ENCODE assay signal across 8 mouse cellular contexts in genomic region chr10:128565206-128565787, GRCm38 (mm10). TPM values are rescaled to one million over a fixed set of nuclear protein-coding genes. Genes with fewer than 3 reads are reported as not detected.
DNase-seq lines count a peak whose midpoint lies in the region; ATAC-seq lines count a peak whose summit lies in the region.

No protein-coding gene starts in this region.

- intact Hi-C loops in heart, postnatal 25 days (cut with DNase I): loop anchor here (5.0 kb wide), 1 partner anchor 107 kb away; the partner anchor contains the start of gene Suox

- H3K27ac ChIP-seq in embryonic facial prominence, embryonic 10.5 days (replicated peaks): peak overlapping the region; percentile 91
- peak overlapping the region; percentile 89 for H3K27ac ChIP-seq in liver, embryonic 11.5 days (ENCODE audit: low read depth, low read length)

- peaks cover 49% of the 10 kb centered on the region for H3K36me3 ChIP-seq in embryonic facial prominence, embryonic 10.5 days (replicated peaks)
- peaks cover 25% of the 10 kb centered on the region for H3K36me3 ChIP-seq in liver, embryonic 11.5 days (ENCODE audit: control insufficient read depth, insufficient read depth, low read length)

- peaks cover 28% of the 10 kb centered on the region for H3K4me1 ChIP-seq in embryonic facial prominence, embryonic 10.5 days
- peaks cover 9% of the 10 kb centered on the region; the same call in 1 of the 2 replicates for H3K4me1 ChIP-seq in liver, embryonic 11.5 days (replicated peaks; ENCODE audit: control insufficient read depth, insufficient read depth, low read length)

- H3K4me2 ChIP-seq in liver, embryonic 11.5 days: peak overlapping the region; percentile 76

- H3K27me3 ChIP-seq in embryonic facial prominence, embryonic 10.5 days (replicated peaks; ENCODE audit: low read depth, poor library complexity, severe bottlenecking): no peaks in the 10 kb centered on the region
- no peaks in the 10 kb centered on the region for H3K27me3 ChIP-seq in liver, embryonic 11.5 days (replicated peaks; ENCODE audit: control insufficient read depth, insufficient read depth, low read length)

- peak; percentile 28 for ATAC-seq in liver, embryonic 11.5 days (replicated peaks; ENCODE audit: low FRiP score)
- 0 out of 2 replicates have a peak, but pooled peaks have one; percentile 12 for ATAC-seq in monocyte, adult 5-6 weeks (replicated peaks; ENCODE audit: insufficient number of reproducible peaks, low FRiP score, low TSS enrichment, poor library complexity, severe bottlenecking)

- DNase-seq in adrenal gland, adult 2 months: peak; percentile 62
- no peak for DNase-seq in adrenal gland, adult 8-10 months
- peak; percentile 32 to 47 for DNase-seq in B cell, adult 2 months
- DNase-seq in embryonic facial prominence, embryonic 10.5 days (ENCODE audit: low spot score): no peak
- DNase-seq in heart, postnatal 25 days (ENCODE audit: low spot score): peak; percentile 23
- DNase-seq in liver, embryonic 11.5 days (ENCODE audit: low spot score): peak; percentile 74
- no peak for DNase-seq in urinary bladder, postnatal 10 days (ENCODE audit: low spot score)

- H3K9ac ChIP-seq in liver, embryonic 11.5 days (ENCODE audit: low read depth, low read length): peak overlapping the region; percentile 97

- no peaks in the 10 kb centered on the region for H3K9me3 ChIP-seq in embryonic facial prominence, embryonic 10.5 days
- no peaks in the 10 kb centered on the region for H3K9me3 ChIP-seq in liver, embryonic 11.5 days (ENCODE audit: control insufficient read depth, low read length)

- WGBS in embryonic facial prominence, embryonic 10.5 days: under 1% methylated on average over 46 of the region's 46 CpGs
- WGBS in liver, embryonic 11.5 days: 1% methylated on average over 46 of the region's 46 CpGs

- peak overlapping the region; percentile 93 for H3K4me3 ChIP-seq in embryonic facial prominence, embryonic 10.5 days
- H3K4me3 ChIP-seq in liver, embryonic 11.5 days (ENCODE audit: low read depth, low read length): peak overlapping the region; percentile 91

RNA-seq across cellular contexts. Expression of gene Pa2g4, which starts 0.5 kb away (rescaled TPM):
- 10 to 100 TPM; 79.7 to 88.2 TPM for total RNA-seq in adrenal gland, adult 2 months (2021)
- 6.4 and 8.6 TPM in 2 replicates for polyA plus RNA-seq in adrenal gland, adult 2 months (2012; rRNA removed)
- 10 to 100 TPM; 67.4 to 77.6 (median 70.5) TPM for total RNA-seq in adrenal gland, adult 8-10 months (2022)
- polyA plus RNA-seq in embryonic facial prominence, embryonic 10.5 days (2016; fragmentation: Nextera tagmentation; extraction: Ambion mirVana): 274 and 287 TPM in 2 replicates
- 10 to 100 TPM; 45.8 to 48.6 TPM for total RNA-seq in heart, postnatal 25 days (2021)
- 384 and 397 TPM in 2 replicates for polyA plus RNA-seq in liver, embryonic 11.5 days (2014; fragmentation: Nextera tagmentation; extraction: Ambion mirVana)
- total RNA-seq in monocyte, adult 5-6 weeks (2017): 37.2 to 74.1 TPM (median 47.8 TPM) in 3 replicates

RNA-seq across cellular contexts. Expression of gene Rpl41, which starts 16.2 kb away (rescaled TPM):
- 1,000 to 10,000 TPM; 3,028 to 3,144 TPM for total RNA-seq in adrenal gland, adult 2 months (2021)
- polyA plus RNA-seq in adrenal gland, adult 2 months (2012; rRNA removed): 1,154 and 1,178 TPM in 2 replicates
- total RNA-seq in adrenal gland, adult 8-10 months (2022): 1,000 to 10,000 TPM; 2,263 to 2,673 (median 2,524) TPM
- polyA plus RNA-seq in embryonic facial prominence, embryonic 10.5 days (2016; fragmentation: Nextera tagmentation; extraction: Ambion mirVana): 3,494 and 3,561 TPM in 2 replicates
- 1,000 to 10,000 TPM; 1,495 to 1,582 TPM for total RNA-seq in heart, postnatal 25 days (2021)
- 3,476 and 3,859 TPM in 2 replicates for polyA plus RNA-seq in liver, embryonic 11.5 days (2014; fragmentation: Nextera tagmentation; extraction: Ambion mirVana)
- 2,103 to 2,260 TPM (median 2,168 TPM) in 3 replicates for total RNA-seq in monocyte, adult 5-6 weeks (2017)

RNA-seq across cellular contexts. Expression of gene Zc3h10, which starts 17.7 kb away (rescaled TPM):
- total RNA-seq in adrenal gland, adult 2 months (2021): 10 to 100 TPM; 11.7 to 12.3 TPM
- 16.0 and 16.3 TPM in 2 replicates for polyA plus RNA-seq in adrenal gland, adult 2 months (2012; rRNA removed)
- 10 to 100 TPM; 12.9 to 15.0 (median 13.6) TPM for total RNA-seq in adrenal gland, adult 8-10 months (2022)
- 15.9 and 17.4 TPM in 2 replicates for polyA plus RNA-seq in embryonic facial prominence, embryonic 10.5 days (2016; fragmentation: Nextera tagmentation; extraction: Ambion mirVana)
- total RNA-seq in heart, postnatal 25 days (2021): 1 to 10 TPM; 7.6 to 9.1 TPM
- 9.9 and 11.1 TPM in 2 replicates for polyA plus RNA-seq in liver, embryonic 11.5 days (2014; fragmentation: Nextera tagmentation; extraction: Ambion mirVana)
- total RNA-seq in monocyte, adult 5-6 weeks (2017): 16.1 to 26.5 TPM (median 19.1 TPM) in 3 replicates

RNA-seq across cellular contexts. Expression of gene Erbb3, which starts 24.2 kb away (rescaled TPM):
- 1 to 10 TPM; 2.3 to 3.8 TPM for total RNA-seq in adrenal gland, adult 2 months (2021)
- 1.1 and 1.3 TPM in 2 replicates for polyA plus RNA-seq in adrenal gland, adult 2 months (2012; rRNA removed)
- 1 to 10 TPM; 2.5 to 5.8 (median 4.6) TPM for total RNA-seq in adrenal gland, adult 8-10 months (2022)
- polyA plus RNA-seq in embryonic facial prominence, embryonic 10.5 days (2016; fragmentation: Nextera tagmentation; extraction: Ambion mirVana): 11.9 and 12.2 TPM in 2 replicates
- total RNA-seq in heart, postnatal 25 days (2021): 1 to 10 TPM; 8.3 to 8.6 TPM
- 3.0 and 3.7 TPM in 2 replicates for polyA plus RNA-seq in liver, embryonic 11.5 days (2014; fragmentation: Nextera tagmentation; extraction: Ambion mirVana)
- 1.4 to 3.3 TPM (median 2.8 TPM) in 3 replicates for total RNA-seq in monocyte, adult 5-6 weeks (2017)

RNA-seq across cellular contexts. Expression of gene Esyt1, which starts 39.6 kb away (rescaled TPM):
- total RNA-seq in adrenal gland, adult 2 months (2021): 10 to 100 TPM; 26.1 to 32.6 TPM
- 52.8 and 59.6 TPM in 2 replicates for polyA plus RNA-seq in adrenal gland, adult 2 months (2012; rRNA removed)
- 10 to 100 TPM; 22.8 to 44.9 (median 33.2) TPM for total RNA-seq in adrenal gland, adult 8-10 months (2022)
- polyA plus RNA-seq in embryonic facial prominence, embryonic 10.5 days (2016; fragmentation: Nextera tagmentation; extraction: Ambion mirVana): 11.9 and 13.6 TPM in 2 replicates
- 10 to 100 TPM; 16.8 to 19.0 TPM for total RNA-seq in heart, postnatal 25 days (2021)
- 19.1 TPM in 2 replicates for polyA plus RNA-seq in liver, embryonic 11.5 days (2014; fragmentation: Nextera tagmentation; extraction: Ambion mirVana)
- 135 to 345 TPM (median 157 TPM) in 3 replicates for total RNA-seq in monocyte, adult 5-6 weeks (2017)

Comparison
In these comparisons a context has a peak if more than half of its experiments do, and no peak if none do; other contexts are left out.
1. DNase-seq: peak in adrenal gland, adult 2 months (single experiment), B cell, adult 2 months (2 of 2), heart, postnatal 25 days (single experiment) and liver, embryonic 11.5 days (single experiment); none in adrenal gland, adult 8-10 months (single experiment), embryonic facial prominence, embryonic 10.5 days (single experiment) and urinary bladder, postnatal 10 days (single experiment).